Mouse (Mus musculus) right cerebral cortex, postnatal 14 days (tissue): ENCODE data around the gene Clp1.

Experiments used
- DNase-seq: peaks from one replicate; pipeline ENCODE4 v3.0.0; 2022

Clp1 gene

DNA sequence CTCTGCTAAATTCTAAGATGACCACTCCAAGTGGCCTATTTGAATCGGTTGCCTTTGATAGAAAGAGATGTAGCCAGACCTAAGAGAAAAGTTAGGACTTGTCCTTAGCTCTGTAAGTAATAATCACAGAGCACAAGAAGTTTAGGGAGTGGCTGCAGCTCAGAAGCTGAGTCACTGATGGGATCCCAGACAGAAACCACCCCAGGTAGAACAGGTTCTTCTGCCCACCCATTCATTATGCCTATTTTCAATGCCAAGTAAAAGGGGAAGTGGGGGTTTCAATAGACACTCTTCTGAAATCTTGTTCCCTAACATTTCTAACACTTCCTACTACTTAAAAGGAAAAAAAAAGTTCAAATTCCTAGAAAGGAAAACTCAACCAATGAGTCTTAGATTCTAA is 21.9 kb downstream of the Clp1 start:
- DNase-seq, result no peak

DNA sequence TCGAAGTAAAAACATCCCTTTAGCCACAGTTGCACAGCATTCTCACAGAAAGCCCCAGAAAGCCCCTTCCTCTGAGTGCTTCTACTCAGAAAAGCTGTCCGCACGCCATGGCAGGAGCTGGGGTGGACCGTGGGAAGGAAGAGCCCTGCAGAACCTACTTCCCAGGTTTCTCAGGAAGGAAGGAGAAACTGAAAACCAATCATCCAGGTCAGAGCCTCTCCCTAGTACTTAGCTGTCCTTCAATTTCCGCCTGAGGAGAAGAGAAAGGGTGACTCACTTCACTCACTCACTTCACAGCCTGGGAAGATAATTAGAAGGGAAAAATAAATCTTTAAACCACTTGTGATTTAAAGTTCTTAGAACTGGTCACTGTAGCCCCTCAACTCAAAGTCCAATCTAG is 22.8 kb downstream of the Clp1 start:
- no peak for DNase-seq

DNA sequence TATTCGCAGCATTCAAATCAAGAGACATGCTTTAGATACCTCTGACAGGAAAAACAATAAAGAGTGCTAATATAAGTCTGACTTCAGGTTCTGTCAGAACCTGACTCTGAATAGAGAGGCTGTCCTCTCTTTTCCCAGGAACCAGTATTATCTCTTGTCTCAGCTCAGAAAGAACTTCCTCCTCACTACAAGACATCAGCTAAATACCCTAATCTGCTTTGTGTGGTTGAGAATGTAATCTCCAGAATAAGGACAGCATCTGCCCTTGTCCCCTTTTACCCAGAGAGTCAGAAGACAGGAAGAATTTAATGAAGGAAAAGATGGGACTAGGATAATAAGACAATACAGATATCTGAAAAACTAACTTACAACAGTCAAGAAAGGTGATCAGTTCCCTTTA is 23.7 kb downstream of the Clp1 start:
- DNase-seq, result no peak

DNA sequence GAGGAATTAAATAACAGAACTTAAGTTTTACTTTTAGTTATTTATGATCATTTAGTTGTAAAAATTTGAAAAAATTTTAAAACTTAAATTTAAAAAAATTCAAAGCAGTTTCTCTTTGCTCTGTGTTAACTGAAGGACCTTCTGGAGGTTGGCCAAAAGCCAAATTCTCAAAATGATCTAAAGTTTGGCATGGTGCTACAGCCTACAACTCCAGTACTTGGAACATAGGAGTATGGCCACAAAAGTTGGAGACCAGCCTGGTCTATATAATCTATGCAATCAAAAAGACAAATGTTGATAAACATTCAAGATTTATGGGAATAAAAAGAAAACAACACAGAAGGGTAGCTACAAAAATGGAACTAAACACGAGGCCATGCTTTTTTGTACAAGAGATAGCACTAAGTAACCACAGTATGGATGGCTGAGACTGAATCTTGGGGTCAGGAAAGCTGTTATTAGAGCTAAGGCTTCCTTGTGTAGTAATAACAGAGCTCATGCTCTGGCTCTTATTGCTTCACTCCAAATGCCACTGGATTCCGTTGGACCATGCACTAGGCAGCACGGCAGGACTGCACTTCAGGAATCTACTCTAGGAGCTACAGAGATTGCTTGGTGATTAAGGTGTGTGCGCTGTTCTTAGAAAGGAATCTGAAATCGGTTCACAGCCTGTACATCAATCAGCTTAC is 32.0 kb downstream of the Clp1 start:
- DNase-seq, result no peak

DNA sequence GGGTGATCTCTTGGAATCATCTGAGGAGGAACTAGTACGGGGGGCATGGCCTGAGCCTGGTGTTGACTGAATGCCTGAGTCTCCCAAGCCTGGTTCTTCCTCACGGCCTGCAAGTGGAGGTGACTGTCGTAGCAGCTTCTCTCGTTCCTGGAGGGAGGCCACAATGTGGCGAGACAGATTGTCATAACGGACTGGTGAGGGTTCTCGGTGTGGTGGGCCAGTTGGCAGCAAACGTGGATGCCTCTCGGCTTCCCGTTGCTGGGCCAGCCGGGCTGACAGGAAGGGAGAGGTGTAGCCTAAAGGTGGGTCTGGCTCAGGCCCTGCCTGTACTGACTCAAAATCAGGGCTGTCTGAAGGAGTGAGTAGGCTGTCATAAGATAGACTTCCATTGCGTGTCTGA is 37.1 kb downstream of the Clp1 start:
- no peak for DNase-seq

DNA sequence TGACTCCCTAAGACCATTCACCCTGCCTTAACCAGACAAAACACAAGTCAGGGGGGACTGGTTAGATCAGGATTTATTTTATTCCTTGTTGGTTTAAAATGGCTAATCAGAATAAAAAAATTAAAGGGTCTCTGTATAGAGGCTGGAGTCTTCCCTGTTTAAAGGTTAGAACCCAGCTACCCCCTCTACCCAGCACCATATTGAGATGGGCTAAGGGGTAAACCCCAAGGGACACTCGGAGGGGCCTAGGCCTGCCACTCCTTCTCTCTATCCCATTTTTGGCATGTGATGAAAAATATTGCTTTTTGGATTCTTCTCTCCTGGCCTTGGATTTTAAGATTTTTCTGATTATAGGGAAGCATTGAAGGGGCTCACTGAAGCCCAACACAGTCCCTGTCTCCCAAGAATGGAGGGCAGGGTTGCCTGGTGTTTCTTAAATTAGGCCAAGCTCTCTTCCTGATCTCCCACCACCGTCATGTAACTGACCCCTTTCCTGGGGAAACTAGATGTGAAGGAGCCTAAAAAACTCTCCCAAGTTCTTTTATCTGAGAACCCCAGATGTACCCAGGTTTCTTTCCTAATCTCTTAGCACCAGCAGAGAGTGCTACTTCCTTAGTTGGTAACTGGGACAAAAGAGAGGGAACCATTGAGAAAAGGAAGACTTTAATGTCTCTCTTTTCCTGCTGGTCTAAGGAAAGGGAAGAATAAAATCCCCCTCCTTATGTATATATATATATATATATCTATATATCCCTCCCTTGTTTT is 38.9 kb downstream of the Clp1 start:
- DNase-seq, result no peak

DNA sequence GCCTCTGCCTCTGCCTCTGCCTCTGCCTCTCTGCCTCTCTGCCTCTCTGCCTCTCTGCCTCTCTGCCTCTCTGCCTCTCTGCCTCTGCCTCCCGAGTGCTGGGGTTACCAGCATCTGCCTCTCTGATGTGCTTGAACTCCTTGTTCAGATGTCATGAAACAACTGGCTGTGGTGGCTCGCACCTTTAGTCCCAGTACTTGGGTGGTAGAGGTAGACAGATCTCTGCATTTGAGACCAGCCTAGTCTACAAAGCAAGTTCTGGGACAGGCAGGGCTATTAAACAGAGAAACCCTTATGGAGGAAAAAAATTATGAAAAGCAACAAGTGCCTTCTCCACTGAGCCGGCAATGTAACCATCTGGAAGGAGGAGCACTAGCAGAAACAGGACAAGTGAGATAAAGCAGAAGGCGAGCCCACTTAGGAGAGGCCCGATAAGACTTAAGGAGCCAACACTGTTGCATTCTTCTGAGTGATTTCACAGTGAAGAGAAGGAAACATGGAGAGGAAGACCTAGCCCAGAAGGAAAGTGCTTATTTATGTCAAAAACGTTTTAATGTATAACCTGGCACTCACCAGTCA is 44.5 kb downstream of the Clp1 start:
- no peak for DNase-seq

DNA sequence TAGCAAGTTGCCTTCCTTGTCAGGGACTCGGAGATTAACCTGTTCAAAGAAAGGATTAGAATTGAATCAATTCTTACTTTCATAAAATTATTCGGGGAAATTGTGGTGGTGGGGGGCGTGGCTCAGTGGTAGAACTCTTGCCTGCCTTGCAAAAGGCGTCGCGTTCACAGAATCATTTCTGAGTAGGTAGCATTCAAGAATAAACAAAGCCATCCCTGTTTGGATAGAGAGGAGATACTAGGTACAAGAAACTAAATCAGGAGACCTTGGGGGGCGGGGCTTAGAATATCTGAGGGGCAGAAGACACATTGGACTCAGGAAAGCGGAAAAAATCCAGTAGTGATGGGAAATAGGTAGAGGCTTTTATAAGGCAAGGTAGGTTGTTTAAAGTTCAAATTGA is 48.1 kb downstream of the Clp1 start, which contains the start of gene Tmx2:
Gene Tmx2 (minus strand): TSS at position 125 of the 400 bp plus-strand sequence.
- no peak for DNase-seq

DNA sequence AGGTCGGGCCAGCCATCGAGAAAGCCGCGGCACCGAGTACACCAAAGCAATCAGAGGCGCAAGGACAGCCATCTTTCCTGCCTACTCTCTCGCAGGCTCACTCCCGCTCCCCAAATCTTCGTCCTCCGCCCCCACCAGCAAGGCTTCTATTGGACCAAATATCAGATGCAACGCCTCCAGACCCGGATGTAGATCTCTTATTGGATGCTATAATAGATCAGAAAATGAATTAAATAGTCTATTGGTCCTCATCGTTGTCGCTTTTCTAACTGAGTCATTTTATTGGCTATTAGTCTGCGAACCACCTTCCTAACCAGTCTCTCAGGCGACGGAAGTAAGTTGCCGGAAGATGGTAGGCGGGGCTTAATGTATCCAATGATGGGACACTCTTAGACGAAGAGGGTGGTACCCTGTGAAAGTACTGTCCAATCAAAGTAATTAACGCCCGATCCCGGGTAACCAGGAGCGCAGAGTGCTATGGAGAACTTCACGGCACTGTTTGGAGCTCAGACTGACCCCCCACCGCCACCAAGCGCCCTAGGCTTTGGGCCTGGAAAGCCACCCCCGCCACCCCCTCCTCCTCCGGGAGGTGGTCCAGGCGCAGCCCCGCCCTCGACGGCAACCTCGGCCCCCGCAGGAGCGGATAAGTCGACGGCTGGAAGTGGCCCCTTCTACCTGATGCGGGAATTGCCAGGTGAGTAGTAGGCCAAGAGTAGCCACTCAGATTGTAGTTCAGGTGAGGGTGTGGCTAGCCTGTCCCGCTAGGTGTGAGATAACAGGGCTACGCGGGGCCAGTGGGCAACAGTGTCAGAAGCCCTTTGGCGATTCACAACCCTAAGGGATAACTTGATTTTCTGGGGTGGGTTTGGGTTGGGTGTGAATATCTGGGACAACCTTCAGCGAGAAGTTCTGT is 48.9 kb downstream of the Clp1 start, which contains the start of the genes Gm28635 and Med19:
Gene Gm28635 (minus strand): TSS at position 74 of the 913 bp plus-strand sequence.
Gene Med19 (plus strand): TSS at position 435 of the 913 bp plus-strand sequence.
- DNase-seq, result peak; percentile 82

DNA sequence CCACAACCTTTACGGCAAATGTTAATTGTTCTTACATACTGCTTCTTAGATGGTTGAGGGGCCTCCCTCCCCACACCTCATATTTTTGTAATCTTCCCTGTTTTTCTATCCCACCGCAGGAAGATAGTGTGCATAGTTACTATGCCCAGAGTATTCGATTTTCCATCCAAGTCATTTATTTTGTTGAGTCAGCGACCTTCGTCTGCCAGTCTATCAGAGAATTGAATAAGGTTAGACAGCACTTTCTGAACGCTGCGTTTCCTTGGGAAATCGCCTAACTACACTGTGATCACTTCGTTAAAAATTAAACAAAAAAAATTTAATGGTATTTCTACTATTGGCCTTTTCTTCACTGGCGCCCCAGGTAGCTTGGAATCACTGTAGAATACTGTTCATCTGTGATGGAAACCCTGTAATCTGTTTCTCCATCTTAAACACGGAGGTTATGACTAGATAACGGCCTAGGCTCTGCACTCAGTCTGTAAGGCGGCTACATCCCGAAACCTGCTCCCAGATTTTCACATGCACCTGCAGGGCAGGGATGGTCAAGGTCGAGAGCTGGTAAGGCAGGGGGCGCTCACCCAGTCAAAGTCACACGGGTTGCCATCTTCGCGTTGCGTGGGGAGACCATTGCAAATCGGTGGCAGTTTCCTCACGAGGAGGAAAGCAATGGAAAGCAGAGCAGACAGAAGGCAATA is 49.7 kb downstream of the Clp1 start:
- DNase-seq, result no peak
